In genomic region chr8:120743149-120743897, GRCm38 (mm10) we compare ENCODE assay signal across 10 mouse cellular contexts. TPM values are rescaled to one million over a fixed set of nuclear protein-coding genes. Genes with fewer than 3 reads are reported as not detected.
DNase-seq lines count a peak whose midpoint lies in the region; ATAC-seq lines count a peak whose summit lies in the region.
"Had no signal": no experiment of that assay in that cellular context is flagged by ENCODE, and none has a peak within 500 bp of the region (broad histone marks: within the 10 kb centered on the region; RNA-seq: fewer than 3 reads in every experiment).

No protein-coding gene starts in this region.

- H3K4me2 ChIP-seq in neural tube, embryonic 12.5 days (replicated peaks) = no peak overlapping the region
- H3K4me2 ChIP-seq in neural tube, embryonic 15.5 days = no peak overlapping the region
- H3K4me2 ChIP-seq in heart, embryonic 15.5 days = no peak overlapping the region
- H3K4me2 ChIP-seq in stomach, embryonic 14.5 days (replicated peaks; ENCODE audit: low read depth, low read length) = no peak overlapping the region
- H3K4me2 ChIP-seq: hindbrain, embryonic 15.5 days had no signal

- WGBS in neural tube, embryonic 12.5 days = 50% methylated on average over 12 of the region's 12 CpGs
- WGBS in neural tube, embryonic 15.5 days = 40% methylated on average over 12 of the region's 12 CpGs
- WGBS in heart, embryonic 15.5 days = 68% methylated on average over 12 of the region's 12 CpGs
- WGBS in stomach, embryonic 14.5 days = 41% methylated on average over 12 of the region's 12 CpGs

- H3K9me3 ChIP-seq in neural tube, embryonic 12.5 days = no peaks in the 10 kb centered on the region
- H3K9me3 ChIP-seq in neural tube, embryonic 15.5 days (replicated peaks) = no peaks in the 10 kb centered on the region
- no peaks in the 10 kb centered on the region for H3K9me3 ChIP-seq in heart, embryonic 15.5 days (replicated peaks)
- no peaks in the 10 kb centered on the region for H3K9me3 ChIP-seq in stomach, embryonic 14.5 days (ENCODE audit: control insufficient read depth, low read depth, low read length)
- H3K9me3 ChIP-seq: hindbrain, embryonic 15.5 days had no signal

- ATAC-seq in neural tube, embryonic 12.5 days (ENCODE audit: low FRiP score, low read depth) = no peak
- no peak for ATAC-seq in neural tube, embryonic 15.5 days (ENCODE audit: low FRiP score)
- no peak for ATAC-seq in heart, embryonic 15.5 days (replicated peaks; ENCODE audit: insufficient number of reproducible peaks, insufficient read depth, low FRiP score, low read depth)
- ATAC-seq in stomach, embryonic 14.5 days (ENCODE audit: insufficient number of reproducible peaks, insufficient read depth, low FRiP score, low read depth) = no peak; the same call in 1 of the 2 replicates

- intact Hi-C loops in left cerebral cortex, postnatal 4 days (cut with DNase I) = no loop called here

- peak; percentile 60 to 72 for DNase-seq in kidney, postnatal 4 days
- DNase-seq in cerebellum, adult 11-12 months = no peak
- no peak for DNase-seq in left cerebral cortex, postnatal 4 days
- no peak for DNase-seq in layer of hippocampus, postnatal 10 days (ENCODE audit: low spot score in 2 of 2)

- no peaks in the 10 kb centered on the region for H3K27me3 ChIP-seq in neural tube, embryonic 12.5 days (replicated peaks)
- H3K27me3 ChIP-seq in neural tube, embryonic 15.5 days (replicated peaks) = peaks cover 3% of the 10 kb centered on the region; the same call in 1 of the 2 replicates
- peaks cover 11% of the 10 kb centered on the region; the same call in 1 of the 2 replicates for H3K27me3 ChIP-seq in heart, embryonic 15.5 days
- no peaks in the 10 kb centered on the region for H3K27me3 ChIP-seq in stomach, embryonic 14.5 days (ENCODE audit: control insufficient read depth, insufficient read depth, low read length)
- H3K27me3 ChIP-seq: hindbrain, embryonic 15.5 days had no signal

- no peaks in the 10 kb centered on the region for H3K4me1 ChIP-seq in neural tube, embryonic 12.5 days
- no peaks in the 10 kb centered on the region for H3K4me1 ChIP-seq in neural tube, embryonic 15.5 days
- H3K4me1 ChIP-seq in heart, embryonic 15.5 days (replicated peaks) = peaks cover 9% of the 10 kb centered on the region
- H3K4me1 ChIP-seq in stomach, embryonic 14.5 days (ENCODE audit: control insufficient read depth, insufficient read depth, low read length) = peaks cover 15% of the 10 kb centered on the region
- H3K4me1 ChIP-seq: hindbrain, embryonic 15.5 days had no signal

- H3K9ac ChIP-seq in neural tube, embryonic 12.5 days = 0 out of 2 replicates have a peak overlapping the region, but pooled peaks have one; percentile 13
- no peak overlapping the region for H3K9ac ChIP-seq in neural tube, embryonic 15.5 days (replicated peaks)
- no peak overlapping the region for H3K9ac ChIP-seq in heart, embryonic 15.5 days
- no peak overlapping the region for H3K9ac ChIP-seq in stomach, embryonic 14.5 days (replicated peaks; ENCODE audit: low read depth, low read length)
- H3K9ac ChIP-seq: hindbrain, embryonic 15.5 days had no signal

- H3K4me3 ChIP-seq in neural tube, embryonic 12.5 days = no peak overlapping the region
- no peak overlapping the region for H3K4me3 ChIP-seq in neural tube, embryonic 15.5 days (replicated peaks)
- no peak overlapping the region for H3K4me3 ChIP-seq in heart, embryonic 15.5 days
- no peak overlapping the region for H3K4me3 ChIP-seq in stomach, embryonic 14.5 days (ENCODE audit: low read depth, low read length)
- H3K4me3 ChIP-seq: hindbrain, embryonic 15.5 days had no signal

- no peak overlapping the region for H3K27ac ChIP-seq in neural tube, embryonic 12.5 days
- H3K27ac ChIP-seq in neural tube, embryonic 15.5 days (replicated peaks) = no peak overlapping the region
- H3K27ac ChIP-seq in heart, embryonic 15.5 days = 0 out of 2 replicates have a peak overlapping the region, but pooled peaks have one; percentile 51
- H3K27ac ChIP-seq in stomach, embryonic 14.5 days (ENCODE audit: low read length) = peak overlapping the region; percentile 61
- H3K27ac ChIP-seq: hindbrain, embryonic 15.5 days had no signal

- H3K36me3 ChIP-seq in neural tube, embryonic 12.5 days = no peaks in the 10 kb centered on the region
- no peaks in the 10 kb centered on the region for H3K36me3 ChIP-seq in neural tube, embryonic 15.5 days
- H3K36me3 ChIP-seq in heart, embryonic 15.5 days = no peaks in the 10 kb centered on the region
- no peaks in the 10 kb centered on the region for H3K36me3 ChIP-seq in stomach, embryonic 14.5 days (ENCODE audit: control insufficient read depth, insufficient read depth, low read length)
- H3K36me3 ChIP-seq: G1E; hindbrain, embryonic 15.5 days had no signal

RNA-seq across cellular contexts. Expression of gene Irf8, which starts 7.2 kb away (rescaled TPM):
- 5.5 and 6.0 TPM in 2 replicates for polyA plus RNA-seq in neural tube, embryonic 12.5 days (2016; fragmentation: Nextera tagmentation; extraction: Ambion mirVana)
- 4.9 and 18.4 TPM in 2 replicates for polyA plus RNA-seq in neural tube, embryonic 15.5 days (2015; fragmentation: Nextera tagmentation; extraction: Ambion mirVana)
- polyA plus RNA-seq in heart, embryonic 15.5 days (2015; fragmentation: Nextera tagmentation; extraction: Ambion mirVana) = 12.6 and 18.9 TPM in 2 replicates
- 12.7 and 15.3 TPM in 2 replicates for polyA plus RNA-seq in stomach, embryonic 14.5 days (2014; fragmentation: Nextera tagmentation; extraction: Ambion mirVana)
- 1 to 10 TPM; 1.8 to 2.5 TPM for total RNA-seq in left cerebral cortex, postnatal 4 days (2021)
- 1 to 10 TPM; 4.2 to 4.8 TPM for total RNA-seq in layer of hippocampus, postnatal 10 days (2021)

Comparison
In these comparisons a context has a peak if more than half of its experiments do, and no peak if none do; other contexts are left out.
1. H3K27ac ChIP-seq: peak in heart, embryonic 15.5 days (single experiment) and stomach, embryonic 14.5 days (single experiment); none in neural tube, embryonic 12.5 days (single experiment) and neural tube, embryonic 15.5 days (single experiment).
2. DNase-seq: peak in kidney, postnatal 4 days (2 of 2); none in cerebellum, adult 11-12 months (single experiment), left cerebral cortex, postnatal 4 days (single experiment) and layer of hippocampus, postnatal 10 days (0 of 2).